Mouse (Mus musculus) thymus, postnatal 10 days (tissue): Measurements from ENCODE around the gene Armc12.

ENCODE experiments used
- DNase-seq, 2 experiments: peaks; one replicate each; pipeline ENCODE4 v3.0.0; 2021; ENCODE audit warnings: low spot score in 2 of 2

The Armc12 gene

GRCm38 (mm10) chr17:28513337-28513736 is 17.3 kb upstream of the Armc12 start:
- no peak for DNase-seq

GRCm38 (mm10) chr17:28513844-28514243 is 16.8 kb upstream of the Armc12 start:
- no peak for DNase-seq

- DNase-seq: no peak
These were observed 16.1 kb upstream of the Armc12 start for GRCm38 (mm10) chr17:28514555-28514954.

DNA sequence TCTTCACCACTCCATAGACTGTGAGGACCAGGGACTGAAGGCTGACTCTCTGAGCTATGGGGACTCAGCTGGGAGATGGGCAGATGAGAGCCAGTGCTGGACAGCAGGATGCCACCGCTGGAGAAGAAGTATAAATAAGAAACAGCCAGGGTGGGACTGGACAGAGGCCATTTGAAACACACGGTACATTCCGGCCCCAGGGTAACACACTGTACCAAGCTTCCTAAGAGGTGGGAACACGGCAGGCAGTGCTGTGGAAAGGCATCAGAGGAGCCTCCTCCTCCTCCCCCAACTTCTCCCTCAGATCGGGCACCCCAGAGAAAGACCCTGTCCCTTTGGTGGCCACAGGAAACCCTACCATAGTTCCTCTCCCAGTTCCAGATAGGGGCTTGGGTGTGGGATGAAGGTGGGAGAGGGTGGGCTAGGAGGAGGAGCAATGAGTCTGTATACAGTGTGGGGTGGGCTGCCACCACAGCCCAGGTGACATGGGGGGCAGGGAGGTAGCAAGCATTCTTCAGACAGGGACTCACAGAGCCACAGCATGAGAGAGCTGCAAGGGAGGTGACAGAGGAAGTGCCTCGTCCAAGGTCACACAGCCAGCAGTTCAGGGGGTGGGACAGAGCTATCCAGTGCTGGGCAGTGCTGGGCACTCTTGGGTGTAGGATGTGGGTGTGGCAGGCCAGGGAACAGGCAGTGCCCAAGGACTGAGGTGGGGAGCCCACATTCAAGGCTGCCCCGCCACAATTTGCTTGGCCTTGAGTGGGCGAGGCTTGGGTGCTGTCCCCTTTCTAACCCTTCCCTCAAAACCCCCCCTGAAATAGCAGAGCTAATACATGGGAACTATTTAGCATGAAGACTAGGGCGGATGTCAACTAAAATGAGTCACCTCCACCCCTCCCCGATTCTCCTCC is 14.9 kb upstream of the Armc12 start:
- DNase-seq: peak; percentile 54 to 55

DNA sequence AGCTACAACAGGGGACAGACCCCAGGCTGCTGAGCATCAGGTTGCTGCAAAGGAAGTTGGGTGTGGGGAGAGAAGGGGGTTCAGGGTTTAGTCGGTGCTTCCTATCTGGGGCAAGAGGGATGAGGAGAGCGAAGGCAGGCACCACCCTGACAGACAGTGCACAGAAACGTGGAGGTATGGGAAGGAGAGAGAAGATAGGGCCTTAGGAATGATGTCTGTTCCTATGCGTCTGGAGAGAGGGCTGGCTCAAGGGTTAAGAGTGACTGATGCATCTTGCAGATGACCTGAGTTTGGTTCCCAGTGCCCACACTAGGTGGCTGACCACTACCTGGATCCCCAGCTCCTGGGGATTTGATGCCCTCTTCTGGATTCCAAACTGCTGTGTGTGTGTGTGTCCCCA is 13.7 kb upstream of the Armc12 start:
- DNase-seq: peak in 1 of 2 experiments; percentile 57

DNA sequence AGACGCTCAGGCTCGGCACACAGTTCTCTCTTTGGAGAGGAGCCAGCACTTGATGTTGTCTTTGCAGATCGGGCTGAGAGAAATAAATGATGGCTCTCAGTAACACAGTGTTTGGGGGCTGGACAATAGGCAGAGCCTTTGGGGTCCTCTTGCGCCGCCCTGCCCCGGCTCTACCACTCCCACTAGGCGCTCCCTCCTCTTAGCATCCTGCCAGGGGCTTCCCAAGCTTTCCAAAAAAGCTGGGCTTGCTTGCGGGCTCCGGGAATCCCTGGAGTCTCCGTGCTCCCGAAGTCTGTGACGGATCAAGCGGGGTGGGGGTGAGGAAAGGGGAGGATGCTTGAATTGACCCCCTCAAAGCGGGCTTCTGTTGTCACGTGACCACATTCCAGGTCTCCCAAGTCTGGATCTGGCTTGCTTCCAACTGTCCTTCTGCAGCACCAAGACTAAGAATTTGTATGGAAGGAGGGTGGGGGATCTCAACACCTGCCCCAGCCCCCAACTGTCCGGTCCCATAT is 13.1 kb upstream of the Armc12 start, which contains the start of gene Fkbp5:
Gene Fkbp5 (minus strand): TSS at position 87 of the 515 bp plus-strand sequence.
- no peak for DNase-seq

GRCm38 (mm10) chr17:28517956-28518614 is 12.5 kb upstream of the Armc12 start:
- peak; percentile 71 to 77 for DNase-seq

- DNase-seq: peak; percentile 52 to 68
These were observed 12.0 kb upstream of the Armc12 start for GRCm38 (mm10) chr17:28518615-28519071.

GRCm38 (mm10) chr17:28519827-28520226 is 10.8 kb upstream of the Armc12 start:
- DNase-seq: peak in 1 of 2 experiments; percentile 63

DNA sequence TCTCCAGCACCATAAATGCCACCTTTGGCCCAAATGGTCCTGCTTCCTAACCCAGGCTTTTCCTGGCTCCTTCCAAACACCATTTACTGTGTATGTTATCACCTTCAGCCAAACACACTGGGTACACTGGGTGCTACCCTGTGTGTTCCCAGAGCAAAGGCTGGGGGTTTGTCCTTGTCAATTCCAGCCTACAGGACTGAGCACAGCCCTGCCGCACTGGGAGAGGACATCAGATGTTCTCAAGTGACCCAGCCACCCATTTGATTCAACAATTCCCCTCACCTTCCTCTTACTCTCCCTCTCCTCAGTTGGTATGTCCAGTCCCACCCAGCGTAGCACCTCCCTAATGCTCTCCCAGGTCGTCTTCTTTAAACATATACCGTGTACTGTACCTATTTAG is 10.0 kb upstream of the Armc12 start:
- no peak for DNase-seq

- peak in 1 of 2 experiments; percentile 60 for DNase-seq
These were observed 9.4 kb upstream of the Armc12 start for GRCm38 (mm10) chr17:28521071-28521726.

DNA sequence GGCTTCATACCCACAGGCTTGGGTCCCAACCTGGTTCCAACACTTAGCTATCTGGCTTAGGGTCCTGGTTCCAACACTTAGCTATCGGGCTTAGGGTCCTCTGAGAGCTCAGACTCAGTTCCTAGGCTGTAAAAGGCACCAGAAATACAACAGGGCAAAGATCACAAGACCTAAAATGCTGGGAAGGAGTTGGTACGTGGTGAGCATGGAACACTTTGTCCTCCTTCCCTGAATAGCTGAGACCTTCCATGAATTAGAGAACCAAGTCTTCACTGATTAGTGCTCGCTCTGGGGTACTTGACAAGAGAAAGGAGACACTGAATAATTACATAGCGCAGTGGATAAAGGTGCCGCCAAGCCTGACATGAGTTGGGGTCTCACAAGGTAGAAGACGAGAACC is 8.7 kb upstream of the Armc12 start:
- no peak for DNase-seq

DNA sequence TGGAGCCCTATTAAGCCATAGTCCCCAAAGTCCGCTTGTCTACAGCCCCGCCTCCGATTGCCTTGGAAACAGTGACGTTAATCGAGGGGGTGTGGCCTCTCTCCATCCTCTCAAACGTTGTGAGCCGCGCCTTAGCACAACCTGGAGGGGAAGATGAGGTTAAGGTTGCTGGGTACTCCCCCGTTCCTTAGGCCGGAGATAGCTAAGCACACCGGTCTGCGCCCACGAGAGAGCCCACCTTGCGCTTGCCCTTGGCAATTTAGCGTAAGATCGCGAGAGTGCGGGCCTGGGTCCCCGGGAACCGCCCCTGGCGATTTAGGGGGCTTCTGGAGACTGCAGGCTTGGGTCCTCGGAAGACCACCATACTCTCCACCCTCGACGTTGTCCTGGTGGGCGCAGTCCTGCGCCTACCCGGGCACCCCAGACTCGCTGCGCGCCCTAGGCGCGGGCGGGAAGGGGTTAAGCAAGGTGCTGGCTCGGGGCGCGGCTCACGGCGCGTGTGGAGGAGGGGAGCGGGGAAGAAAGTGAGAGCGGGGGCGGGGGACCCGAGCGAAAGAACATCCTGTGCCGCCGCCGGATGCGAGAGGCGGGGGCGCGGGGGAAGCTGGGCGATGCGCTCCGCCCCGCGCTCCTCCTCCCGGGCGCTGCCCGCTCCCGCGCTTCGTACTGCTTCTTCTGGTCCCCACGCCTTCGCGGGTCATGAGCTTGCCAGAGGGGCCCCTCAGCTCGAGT is 7.8 kb upstream of the Armc12 start:
- peak; percentile 96 to 97 for DNase-seq

- no peak for DNase-seq
These were observed 7.1 kb upstream of the Armc12 start for GRCm38 (mm10) chr17:28523355-28524008.

GRCm38 (mm10) chr17:28524009-28524695 is 6.5 kb upstream of the Armc12 start:
- no peak for DNase-seq

GRCm38 (mm10) chr17:28524831-28525430 is 5.7 kb upstream of the Armc12 start:
- no peak for DNase-seq

DNA sequence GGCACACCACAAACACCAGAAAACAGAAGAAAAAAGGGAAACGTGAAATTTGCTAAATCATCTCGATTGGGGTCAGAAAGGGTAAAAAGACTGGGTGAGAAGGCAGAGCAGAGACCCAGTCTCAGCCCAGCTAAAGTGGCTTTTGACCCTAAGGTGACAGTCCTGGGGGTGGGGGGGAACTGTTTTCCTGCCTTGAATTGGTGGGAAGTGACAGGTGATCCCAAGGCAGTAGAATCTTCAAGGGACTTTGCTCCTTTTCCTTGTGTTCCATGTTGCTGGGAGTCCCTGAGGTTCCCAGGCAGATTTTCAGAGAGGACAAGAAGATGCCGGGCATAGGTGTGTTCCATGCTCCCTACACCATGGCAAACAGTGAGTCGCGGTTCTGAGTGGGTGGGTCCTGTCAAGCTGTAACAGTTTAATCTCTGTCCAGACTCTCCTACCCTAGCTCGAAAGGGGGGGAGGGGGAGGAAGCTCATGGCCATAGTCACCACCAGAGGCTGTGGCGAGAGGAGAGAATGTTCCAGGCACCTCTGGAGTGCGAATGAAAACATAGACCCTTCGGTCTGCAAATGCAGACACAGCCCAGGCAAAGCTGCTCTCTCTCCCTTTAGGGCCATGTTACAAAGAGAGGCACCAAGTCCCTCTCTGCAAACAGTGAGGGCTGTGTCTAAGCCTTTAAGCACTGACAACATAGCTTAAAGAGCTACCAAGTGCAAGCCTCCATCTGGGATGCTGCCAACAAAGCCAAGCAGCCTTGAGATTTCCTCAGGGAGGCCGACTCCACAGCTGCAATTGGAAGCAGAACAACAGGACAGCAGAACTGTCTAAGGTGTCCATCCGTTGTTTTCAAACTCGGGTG is 3.2 kb upstream of the Armc12 start:
- DNase-seq: no peak

- DNase-seq: peak; percentile 77 to 93
These were observed 2.6 kb upstream of the Armc12 start for GRCm38 (mm10) chr17:28528043-28528351.

- DNase-seq: no peak
These were observed 1.5 kb upstream of the Armc12 start for GRCm38 (mm10) chr17:28529116-28529515.
